Mouse (Mus musculus) erythroblast, embryonic 14.5 days (primary cell): ENCODE results near the gene Mthfr.

Source experiments
- GATA1 ChIP-seq: IDR thresholded peaks from 2 replicates; pipeline ENCODE4 v1.6.1; 2012; ENCODE audit warnings: low read length, inconsistent platforms, mixed read lengths
- TAL1 ChIP-seq: IDR thresholded peaks from 3 replicates; pipeline ENCODE4 v1.6.1; 2012; ENCODE audit warnings: low read length, inconsistent platforms, mixed read lengths

GRCm38 (mm10) chr4:148004361-148004760 is 34.5 kb upstream of the Mthfr start:
- TF ChIP-seq GATA1: no peak
- no peak for TF ChIP-seq TAL1
